Mouse (Mus musculus): ENCODE results near the gene Shkbp1. TPM values are rescaled to one million over a fixed set of nuclear protein-coding genes. Genes with fewer than 3 reads are reported as not detected.

The Shkbp1 gene
- polyA plus RNA-seq, 1 experiment from 2014 or later = 26.5 TPM

- WGBS = 78% methylated on average over 4 of the region's 4 CpGs
- Histone ChIP-seq H3K27ac (replicated peaks; ENCODE audit: low read depth, low read length) (no peak overlapping the region), H3K9me3 (ENCODE audit: control insufficient read depth, low read length) (no peaks in the 10 kb centered on the region), H3K4me2 (ENCODE audit: low read depth, low read length) (no peak overlapping the region), H3K27me3 (replicated peaks; ENCODE audit: control insufficient read depth, insufficient read depth, low read length) (no peaks in the 10 kb centered on the region), H3K4me3 (ENCODE audit: low read depth, low read length) (no peak overlapping the region), H3K36me3 (ENCODE audit: control insufficient read depth, insufficient read depth, low read length) (no peaks in the 10 kb centered on the region), H3K4me1 (ENCODE audit: control insufficient read depth, insufficient read depth, low read length) (peaks cover 7% of the 10 kb centered on the region; the same call in 1 of the 2 replicates), H3K9ac (ENCODE audit: low read depth, low read length) (no peak overlapping the region)
- no peak for DNase-seq (ENCODE audit: low spot score)
- ATAC-seq (ENCODE audit: low read depth) = no peak
Measured at GRCm38 (mm10) chr7:27295956-27296355, 59.9 kb downstream of the Shkbp1 start.

Other genes starting within 250 kb of the Shkbp1 start
- 34.6 and 64.4 TPM in 2 replicates for gene Cyp2f2, start 236.1 kb downstream of the Shkbp1 start, polyA plus RNA-seq (2014; fragmentation: Nextera tagmentation; extraction: Ambion mirVana)
- gene Cyp2t4, start 202.3 kb downstream of the Shkbp1 start, polyA plus RNA-seq (2014; fragmentation: Nextera tagmentation; extraction: Ambion mirVana) = 0.26 and 1.0 TPM in 2 replicates
- 41.1 and 47.1 TPM in 2 replicates for gene Egln2, start 189.2 kb downstream of the Shkbp1 start, polyA plus RNA-seq (2014; fragmentation: Nextera tagmentation; extraction: Ambion mirVana)
- 58.2 and 59.2 TPM in 2 replicates for gene Rab4b, start 177.1 kb downstream of the Shkbp1 start, polyA plus RNA-seq (2014; fragmentation: Nextera tagmentation; extraction: Ambion mirVana)
- 0.52 TPM in 1 of 2 replicates, not detected in the other for gene Gm21983, start 174.9 kb downstream of the Shkbp1 start, polyA plus RNA-seq (2014; fragmentation: Nextera tagmentation; extraction: Ambion mirVana)
- 102 and 115 TPM in 2 replicates for gene Mia, start 174.9 kb downstream of the Shkbp1 start, polyA plus RNA-seq (2014; fragmentation: Nextera tagmentation; extraction: Ambion mirVana)
- gene BC024978, start 160.2 kb downstream of the Shkbp1 start, polyA plus RNA-seq (2014; fragmentation: Nextera tagmentation; extraction: Ambion mirVana) = 3.0 and 3.6 TPM in 2 replicates
- 187 and 232 TPM in 2 replicates for gene Snrpa, start 159.7 kb downstream of the Shkbp1 start, polyA plus RNA-seq (2014; fragmentation: Nextera tagmentation; extraction: Ambion mirVana)
- gene Itpkc, start 127.4 kb downstream of the Shkbp1 start, polyA plus RNA-seq (2014; fragmentation: Nextera tagmentation; extraction: Ambion mirVana) = 8.1 and 8.7 TPM in 2 replicates
- gene Coq8b, start 123.0 kb downstream of the Shkbp1 start, polyA plus RNA-seq (2014; fragmentation: Nextera tagmentation; extraction: Ambion mirVana) = 16.8 and 18.2 TPM in 2 replicates
- gene Numbl, start 97.6 kb downstream of the Shkbp1 start, polyA plus RNA-seq (2014; fragmentation: Nextera tagmentation; extraction: Ambion mirVana) = 25.1 and 28.4 TPM in 2 replicates
- 74.2 and 74.8 TPM in 2 replicates for gene Ltbp4, start 18.3 kb downstream of the Shkbp1 start, polyA plus RNA-seq (2014; fragmentation: Nextera tagmentation; extraction: Ambion mirVana)
- not detected in 2 replicates for gene Gm20479, start 1.4 kb upstream of the Shkbp1 start, polyA plus RNA-seq (2014; fragmentation: Nextera tagmentation; extraction: Ambion mirVana)
- 0.39 and 0.40 TPM in 2 replicates for gene Sptbn4, start 91.7 kb upstream of the Shkbp1 start, polyA plus RNA-seq (2014; fragmentation: Nextera tagmentation; extraction: Ambion mirVana)
- gene Blvrb, start 92.0 kb upstream of the Shkbp1 start, polyA plus RNA-seq (2014; fragmentation: Nextera tagmentation; extraction: Ambion mirVana) = 67.3 and 75.2 TPM in 2 replicates
- gene Sertad3, start 117.7 kb upstream of the Shkbp1 start, polyA plus RNA-seq (2014; fragmentation: Nextera tagmentation; extraction: Ambion mirVana) = 31.3 and 31.9 TPM in 2 replicates
- gene Sertad1, start 130.9 kb upstream of the Shkbp1 start, polyA plus RNA-seq (2014; fragmentation: Nextera tagmentation; extraction: Ambion mirVana) = 32.6 and 34.7 TPM in 2 replicates
- gene Prx, start 143.3 kb upstream of the Shkbp1 start, polyA plus RNA-seq (2014; fragmentation: Nextera tagmentation; extraction: Ambion mirVana) = 2.5 and 2.9 TPM in 2 replicates
- 0.54 and 0.93 TPM in 2 replicates for gene Hipk4, start 167.2 kb upstream of the Shkbp1 start, polyA plus RNA-seq (2014; fragmentation: Nextera tagmentation; extraction: Ambion mirVana)
- gene Pld3, start 197.2 kb upstream of the Shkbp1 start, polyA plus RNA-seq (2014; fragmentation: Nextera tagmentation; extraction: Ambion mirVana) = 111 TPM in 2 replicates
- gene 2310022A10Rik, start 197.2 kb upstream of the Shkbp1 start, polyA plus RNA-seq (2014; fragmentation: Nextera tagmentation; extraction: Ambion mirVana) = 28.7 and 32.7 TPM in 2 replicates
- 114 and 123 TPM in 2 replicates for gene Akt2, start 235.5 kb upstream of the Shkbp1 start, polyA plus RNA-seq (2014; fragmentation: Nextera tagmentation; extraction: Ambion mirVana)

Data from embryonic facial prominence, embryonic 14.5 days (tissue).